Mouse (Mus musculus): ENCODE data around the gene Plcd1. TPM values are rescaled to one million over a fixed set of nuclear protein-coding genes. Genes with fewer than 3 reads are reported as not detected.

Plcd1 gene
- total and polyA plus RNA-seq, 2 experiments from 2014 or later = 14.6 to 21.1 TPM

DNA sequence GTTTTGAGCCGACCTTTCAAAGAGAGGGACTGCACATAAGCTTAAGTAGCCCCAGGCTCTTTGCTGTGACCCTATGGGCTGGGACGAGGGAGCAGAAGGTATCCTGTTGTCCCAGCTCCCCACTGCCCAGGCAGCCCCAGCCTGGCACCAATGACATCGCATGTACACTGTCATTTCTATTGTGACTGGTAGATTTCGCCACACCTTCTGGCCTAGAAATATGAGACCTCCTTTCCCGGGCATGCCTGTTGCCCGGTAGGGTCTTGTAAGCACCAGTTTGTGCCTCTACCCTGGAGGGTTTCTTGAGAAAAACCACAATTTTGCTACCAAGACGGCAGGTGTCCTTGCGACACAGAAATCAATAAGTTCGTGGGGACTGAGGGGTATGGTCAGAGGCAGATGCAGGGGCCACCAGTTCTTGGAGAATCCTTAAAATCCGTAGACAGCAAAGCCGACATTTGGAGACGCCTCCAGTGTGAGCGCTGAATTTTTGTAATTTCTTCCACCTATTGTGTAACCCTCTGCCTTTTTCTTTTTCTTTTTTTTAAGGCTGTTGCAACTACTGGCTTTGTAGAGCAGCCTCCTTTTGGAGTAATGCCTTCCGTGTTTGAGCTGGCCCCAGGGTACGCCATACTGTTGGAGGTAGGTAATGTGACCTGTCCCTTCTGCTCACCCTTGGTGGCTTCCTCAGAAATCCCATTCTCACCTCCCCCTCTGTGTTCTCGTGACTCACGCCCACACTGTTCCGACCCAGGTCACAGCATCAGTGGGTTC is 29.5 kb upstream of the Plcd1 start:
- Histone ChIP-seq H3K4me1 (ENCODE audit: control insufficient read depth, insufficient read depth) (no peaks in the 10 kb centered on the region), H3K4me2 (ENCODE audit: low read depth, low read length) (no peak overlapping the region), H3K4me3 (ENCODE audit: low read depth, low read length) (no peak overlapping the region), H3K9ac (replicated peaks; ENCODE audit: low read depth, low read length) (no peak overlapping the region), H3K36me3 (replicated peaks; ENCODE audit: control insufficient read depth, insufficient read depth, low read length) (no peaks in the 10 kb centered on the region), H3K27ac (ENCODE audit: low read depth) (no peak overlapping the region), H3K27me3 (ENCODE audit: control insufficient read depth, insufficient read depth, low read length) (no peaks in the 10 kb centered on the region), H3K9me3 (replicated peaks; ENCODE audit: control insufficient read depth, low read length) (no peaks in the 10 kb centered on the region)
- 78% methylated on average over 18 of the region's 18 CpGs for WGBS
- DNase-seq (ENCODE audit: low spot score) = no peak
- TF ChIP-seq CTCF (IDR thresholded peaks at IDR 0.05; ENCODE audit: low read depth) = no peak
- TF ChIP-seq EP300 (IDR thresholded peaks at IDR 0.05; ENCODE audit: low read depth) = no peak
- no peak for ATAC-seq (ENCODE audit: insufficient read depth, low read depth)

DNA sequence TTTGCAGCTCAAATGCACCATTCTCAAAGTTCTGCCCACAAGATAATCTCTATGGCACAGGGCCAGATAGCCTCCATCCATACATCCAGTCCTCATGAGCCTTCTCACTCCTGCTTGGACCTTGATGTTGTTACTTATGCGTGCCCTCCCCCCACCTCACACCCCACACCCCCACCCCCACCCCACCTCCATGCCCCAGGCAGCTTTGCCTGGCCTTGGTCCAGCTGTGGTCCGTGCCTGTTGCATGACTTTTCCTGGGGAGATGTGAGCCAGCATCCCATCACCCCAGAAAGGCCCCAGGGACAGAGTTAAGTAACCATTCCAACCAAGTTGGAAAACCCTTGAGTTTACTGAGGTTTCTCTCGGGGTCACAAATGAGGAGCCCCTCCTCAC is 26.9 kb upstream of the Plcd1 start:
- Histone ChIP-seq H3K4me2 (ENCODE audit: low read depth, low read length) (no peak overlapping the region), H3K36me3 (replicated peaks; ENCODE audit: control insufficient read depth, insufficient read depth, low read length) (no peaks in the 10 kb centered on the region), H3K4me1 (ENCODE audit: control insufficient read depth, insufficient read depth) (no peaks in the 10 kb centered on the region), H3K9me3 (replicated peaks; ENCODE audit: control insufficient read depth, low read length) (no peaks in the 10 kb centered on the region), H3K4me3 (ENCODE audit: low read depth, low read length) (no peak overlapping the region), H3K27ac (ENCODE audit: low read depth) (no peak overlapping the region), H3K9ac (replicated peaks; ENCODE audit: low read depth, low read length) (no peak overlapping the region), H3K27me3 (ENCODE audit: control insufficient read depth, insufficient read depth, low read length) (no peaks in the 10 kb centered on the region)
- DNase-seq (ENCODE audit: low spot score) = no peak
- no peak for ATAC-seq (ENCODE audit: insufficient read depth, low read depth)
- TF ChIP-seq EP300 (IDR thresholded peaks at IDR 0.05; ENCODE audit: low read depth) (no peak), CTCF (IDR thresholded peaks at IDR 0.05; ENCODE audit: low read depth) (no peak)
- 49% methylated on average over 3 of the region's 3 CpGs for WGBS

DNA sequence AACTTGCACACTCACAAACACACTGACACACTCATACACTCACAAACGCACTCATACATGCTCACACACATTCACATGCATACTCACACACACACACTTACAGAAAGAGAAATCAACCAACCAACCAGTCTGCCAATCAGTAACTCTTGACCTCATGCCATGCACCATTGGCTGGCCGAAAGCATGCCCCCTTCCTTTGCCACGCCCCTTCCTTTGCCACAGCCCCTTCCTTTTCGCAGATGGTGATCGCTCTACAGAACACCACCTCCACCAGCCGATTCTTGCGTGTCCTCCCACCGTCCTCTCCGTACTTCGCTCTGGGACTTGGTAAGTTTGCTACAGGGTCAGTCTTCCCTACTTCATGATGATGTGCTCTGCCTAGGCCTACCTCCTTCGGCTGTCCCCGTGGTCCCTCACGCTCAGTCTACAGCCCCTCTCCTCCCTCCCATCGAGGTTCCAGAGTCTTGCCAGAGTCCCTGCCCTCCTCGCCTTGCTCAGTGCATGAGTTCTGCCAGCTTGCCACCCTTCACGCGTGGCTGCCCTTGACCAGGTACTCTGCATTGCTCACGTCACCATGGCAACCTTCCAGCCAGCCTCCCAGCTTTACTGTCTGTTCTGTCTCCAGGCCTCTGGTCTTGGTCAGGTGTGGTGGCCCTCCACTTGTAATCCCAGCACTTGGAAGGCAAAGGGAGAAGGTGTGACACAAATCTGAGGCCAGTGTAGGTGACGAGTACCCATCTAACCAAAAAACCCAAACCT is 26.3 kb upstream of the Plcd1 start:
- 84% methylated on average over 19 of the region's 19 CpGs for WGBS
- TF ChIP-seq EP300 (IDR thresholded peaks at IDR 0.05; ENCODE audit: low read depth) = no peak
- no peak for TF ChIP-seq CTCF (IDR thresholded peaks at IDR 0.05; ENCODE audit: low read depth)
- ATAC-seq (ENCODE audit: insufficient read depth, low read depth) = no peak

DNA sequence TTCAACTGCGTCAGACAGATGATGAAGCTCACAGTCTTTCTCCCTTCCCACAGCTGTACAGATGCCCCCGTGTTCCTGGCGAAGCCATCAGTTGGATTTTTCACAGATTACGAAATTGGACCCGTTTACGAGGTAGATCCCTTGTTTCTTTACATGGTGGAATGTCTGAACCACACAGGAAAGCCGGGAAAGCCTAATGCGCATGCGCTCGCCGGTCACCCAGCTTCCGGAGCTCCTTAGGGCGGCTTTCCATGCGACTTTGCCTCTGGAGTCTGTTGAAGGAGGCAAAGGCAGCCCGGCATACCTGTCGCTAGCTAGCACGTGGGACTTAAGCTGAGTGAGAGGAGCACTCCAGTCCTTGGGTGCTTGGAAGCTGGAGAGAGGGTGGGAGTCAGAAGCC is 21.6 kb upstream of the Plcd1 start:
- Histone ChIP-seq H3K9ac (replicated peaks; ENCODE audit: low read depth, low read length) (no peak overlapping the region), H3K4me2 (ENCODE audit: low read depth, low read length) (no peak overlapping the region), H3K36me3 (replicated peaks; ENCODE audit: control insufficient read depth, insufficient read depth, low read length) (no peaks in the 10 kb centered on the region), H3K9me3 (replicated peaks; ENCODE audit: control insufficient read depth, low read length) (no peaks in the 10 kb centered on the region), H3K27me3 (ENCODE audit: control insufficient read depth, insufficient read depth, low read length) (no peaks in the 10 kb centered on the region), H3K27ac (ENCODE audit: low read depth) (no peak overlapping the region), H3K4me3 (ENCODE audit: low read depth, low read length) (no peak overlapping the region), H3K4me1 (ENCODE audit: control insufficient read depth, insufficient read depth) (no peaks in the 10 kb centered on the region)
- ATAC-seq (ENCODE audit: insufficient read depth, low read depth) (no peak), DNase-seq (ENCODE audit: low spot score) (no peak)
- TF ChIP-seq EP300 (IDR thresholded peaks at IDR 0.05; ENCODE audit: low read depth) = no peak
- no peak for TF ChIP-seq CTCF (IDR thresholded peaks at IDR 0.05; ENCODE audit: low read depth)
- WGBS = 78% methylated on average over 17 of the region's 17 CpGs

More for the DNA sequence above, 26.3 kb upstream of the Plcd1 start:
- Histone ChIP-seq H3K4me1 (ENCODE audit: control insufficient read depth, insufficient read depth) (no peaks in the 10 kb centered on the region), H3K4me3 (ENCODE audit: low read depth, low read length) (no peak overlapping the region), H3K36me3 (replicated peaks; ENCODE audit: control insufficient read depth, insufficient read depth, low read length) (no peaks in the 10 kb centered on the region), H3K27me3 (ENCODE audit: control insufficient read depth, insufficient read depth, low read length) (no peaks in the 10 kb centered on the region), H3K9ac (replicated peaks; ENCODE audit: low read depth, low read length) (no peak overlapping the region), H3K27ac (ENCODE audit: low read depth) (no peak overlapping the region), H3K4me2 (ENCODE audit: low read depth, low read length) (no peak overlapping the region), H3K9me3 (replicated peaks; ENCODE audit: control insufficient read depth, low read length) (no peaks in the 10 kb centered on the region)
- no peak for DNase-seq (ENCODE audit: low spot score)

DNA sequence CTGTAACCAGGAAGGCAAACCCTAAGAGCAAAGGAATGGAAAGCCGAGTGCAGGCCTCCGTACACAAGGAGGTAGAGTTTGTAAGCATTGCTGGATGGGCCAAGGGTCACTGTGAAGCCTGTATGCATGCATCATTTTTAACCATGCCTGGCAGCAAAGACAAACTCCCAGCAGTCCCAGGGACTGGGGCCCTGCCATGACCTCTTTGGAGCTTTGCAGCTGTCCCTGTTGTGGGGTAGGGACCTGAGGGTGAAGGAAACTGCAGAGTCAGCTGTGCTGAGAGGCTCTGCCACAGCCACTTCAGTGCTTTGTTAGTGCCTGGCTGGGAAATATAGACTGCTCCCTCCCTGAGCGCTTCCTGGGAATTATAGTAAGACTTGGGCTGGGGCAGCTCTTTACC is 17.3 kb upstream of the Plcd1 start:
- Histone ChIP-seq H3K4me2 (ENCODE audit: low read depth, low read length) (no peak overlapping the region), H3K4me3 (ENCODE audit: low read depth, low read length) (no peak overlapping the region), H3K27me3 (ENCODE audit: control insufficient read depth, insufficient read depth, low read length) (no peaks in the 10 kb centered on the region), H3K4me1 (ENCODE audit: control insufficient read depth, insufficient read depth) (no peaks in the 10 kb centered on the region), H3K36me3 (replicated peaks; ENCODE audit: control insufficient read depth, insufficient read depth, low read length) (no peaks in the 10 kb centered on the region), H3K9ac (replicated peaks; ENCODE audit: low read depth, low read length) (no peak overlapping the region), H3K9me3 (replicated peaks; ENCODE audit: control insufficient read depth, low read length) (no peaks in the 10 kb centered on the region), H3K27ac (ENCODE audit: low read depth) (no peak overlapping the region)
- 58% methylated on average over 3 of the region's 3 CpGs for WGBS
- no peak for TF ChIP-seq CTCF (IDR thresholded peaks at IDR 0.05; ENCODE audit: low read depth)
- no peak for TF ChIP-seq EP300 (IDR thresholded peaks at IDR 0.05; ENCODE audit: low read depth)
- DNase-seq (ENCODE audit: low spot score) (no peak), ATAC-seq (ENCODE audit: insufficient read depth, low read depth) (no peak)

Data from heart, postnatal 0 days (tissue).